Comparison of ENCODE assay signal across 9 mouse cellular contexts in the genomic region with DNA sequence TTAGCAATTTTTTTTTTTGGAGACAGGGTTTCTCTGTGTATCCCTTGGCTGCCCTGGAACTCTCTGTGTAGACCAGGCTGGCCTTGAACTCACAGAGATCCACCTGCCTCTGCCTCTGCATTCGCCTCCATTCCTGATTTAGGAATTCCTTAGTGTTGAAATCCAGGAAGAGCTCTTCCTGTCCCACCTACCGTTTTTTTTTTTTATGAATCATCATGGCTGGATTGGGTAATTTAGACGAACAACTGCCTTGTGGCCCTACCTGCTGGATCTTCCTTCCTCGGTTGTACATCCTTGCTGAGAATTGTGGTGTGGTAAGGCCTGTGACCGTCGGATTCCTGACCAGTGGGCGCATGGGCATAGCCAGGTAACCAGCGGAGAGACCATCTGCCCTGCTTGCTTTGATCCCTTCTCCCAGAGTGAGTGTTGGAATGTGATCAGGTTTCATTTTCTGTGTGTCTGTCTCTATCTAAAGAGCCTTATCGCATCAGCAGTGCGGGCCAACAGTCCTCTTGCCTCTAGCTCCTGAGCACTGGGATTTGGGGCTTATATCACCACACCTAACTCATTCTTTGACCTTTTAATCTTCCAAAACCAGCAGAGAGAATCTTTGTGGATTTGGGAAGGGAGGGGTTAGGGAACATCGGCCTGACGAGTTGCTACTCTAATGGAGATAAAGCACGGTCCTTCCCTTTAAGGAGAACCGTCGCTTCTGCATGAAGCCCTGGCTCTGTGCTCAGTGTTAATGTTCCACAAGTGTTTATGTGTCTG. TPM values are rescaled to one million over a fixed set of nuclear protein-coding genes. Genes with fewer than 3 reads are reported as not detected.
DNase-seq lines count a peak whose midpoint lies in the region; ATAC-seq and TF ChIP-seq lines count a peak whose summit lies in the region.
"Had no signal": no experiment of that assay in that cellular context is flagged by ENCODE, and none has a peak within 500 bp of the region (broad histone marks: within the 10 kb centered on the region; RNA-seq: fewer than 3 reads in every experiment).

No protein-coding gene starts in this region.

- DNase-seq in hindbrain, postnatal 0 days (ENCODE audit: low spot score), result no peak
- no peak for DNase-seq in hindbrain, embryonic 11.5 days (ENCODE audit: low spot score)
- DNase-seq in cerebellum, adult 11-12 months, result peak; percentile 91
- DNase-seq in right cerebral cortex, postnatal 36 days (ENCODE audit: low spot score in 2 of 2), result no peak
- no peak for DNase-seq in left cerebral cortex, postnatal 36 days (ENCODE audit: low spot score in 2 of 2)
- DNase-seq: thymus, adult 2 months had no signal

- TF ChIP-seq CTCF in hindbrain, postnatal 0 days (IDR thresholded peaks at IDR 0.05; ENCODE audit: low read depth), result no peak
- TF ChIP-seq CTCF in C2C12 (IDR thresholded peaks at IDR 0.05; ENCODE audit: control insufficient read depth, insufficient read depth, insufficient read length), result no peak
- no peak for TF ChIP-seq CTCF in intestine, postnatal 0 days (IDR thresholded peaks at IDR 0.05; ENCODE audit: low read depth)

- no peak overlapping the region for H3K4me2 ChIP-seq in hindbrain, postnatal 0 days (ENCODE audit: low read depth, low read length)
- no peak overlapping the region for H3K4me2 ChIP-seq in hindbrain, embryonic 11.5 days (replicated peaks; ENCODE audit: low read depth, low read length)
- H3K4me2 ChIP-seq in intestine, postnatal 0 days (replicated peaks; ENCODE audit: low read depth), result no peak overlapping the region
- H3K4me2 ChIP-seq in hindbrain, embryonic 12.5 days (replicated peaks), result no peak overlapping the region

- H3K79me2 ChIP-seq in C2C12 (ENCODE audit: control insufficient read depth, insufficient read depth), result peaks cover 72% of the 10 kb centered on the region

- whole genome bisulfite sequencing in hindbrain, postnatal 0 days, result 86% methylated on average over 15 of the region's 15 CpGs
- WGBS in hindbrain, embryonic 11.5 days, result 92% methylated on average over 15 of the region's 15 CpGs
- WGBS in intestine, postnatal 0 days, result 78% methylated on average over 15 of the region's 15 CpGs
- 93% methylated on average over 15 of the region's 15 CpGs for WGBS in hindbrain, embryonic 12.5 days

- peaks cover 11% of the 10 kb centered on the region for H3K79me3 ChIP-seq in C2C12 (ENCODE audit: low read depth)

- H3ac ChIP-seq in C2C12 (ENCODE audit: control insufficient read depth, insufficient read length, low read depth), result peak overlapping the region; percentile 25

- H3K36me3 ChIP-seq in hindbrain, postnatal 0 days (ENCODE audit: insufficient read depth, low read length), result no peaks in the 10 kb centered on the region
- no peaks in the 10 kb centered on the region for H3K36me3 ChIP-seq in hindbrain, embryonic 11.5 days (ENCODE audit: control insufficient read depth, insufficient read depth, low read length)
- peaks cover 3% of the 10 kb centered on the region for H3K36me3 ChIP-seq in C2C12 (ENCODE audit: control insufficient read depth, insufficient read depth)
- no peaks in the 10 kb centered on the region for H3K36me3 ChIP-seq in intestine, postnatal 0 days (ENCODE audit: control insufficient read depth, insufficient read depth)
- H3K36me3 ChIP-seq in hindbrain, embryonic 12.5 days, result no peaks in the 10 kb centered on the region

- H3K4me1 ChIP-seq in hindbrain, postnatal 0 days (ENCODE audit: insufficient read depth, low read length), result peaks cover 18% of the 10 kb centered on the region
- H3K4me1 ChIP-seq in hindbrain, embryonic 11.5 days (replicated peaks; ENCODE audit: control insufficient read depth, insufficient read depth, low read length), result 0 out of 2 replicates have a peak, but pooled peaks cover 2% of the 10 kb centered on the region
- H3K4me1 ChIP-seq in intestine, postnatal 0 days (replicated peaks; ENCODE audit: control insufficient read depth, insufficient read depth, low read length), result 0 out of 2 replicates have a peak, but pooled peaks cover 2% of the 10 kb centered on the region
- peaks cover 5% of the 10 kb centered on the region for H3K4me1 ChIP-seq in hindbrain, embryonic 12.5 days

- peak overlapping the region; percentile 34 for H3K27ac ChIP-seq in hindbrain, postnatal 0 days
- H3K27ac ChIP-seq in hindbrain, embryonic 11.5 days (ENCODE audit: low read depth, low read length), result no peak overlapping the region
- H3K27ac ChIP-seq in intestine, postnatal 0 days (ENCODE audit: low read depth, low read length), result 0 out of 2 replicates have a peak overlapping the region, but pooled peaks have one; percentile 3
- H3K27ac ChIP-seq in hindbrain, embryonic 12.5 days, result no peak overlapping the region

- ATAC-seq in hindbrain, postnatal 0 days, result no peak
- no peak for ATAC-seq in hindbrain, embryonic 11.5 days (ENCODE audit: low FRiP score)
- no peak for ATAC-seq in intestine, postnatal 0 days
- no peak for ATAC-seq in hindbrain, embryonic 12.5 days (ENCODE audit: low FRiP score)

- H3K9me3 ChIP-seq in hindbrain, postnatal 0 days (ENCODE audit: low read length), result no peaks in the 10 kb centered on the region
- H3K9me3 ChIP-seq in hindbrain, embryonic 11.5 days (ENCODE audit: control insufficient read depth, low read length), result no peaks in the 10 kb centered on the region
- H3K9me3 ChIP-seq in intestine, postnatal 0 days (ENCODE audit: control insufficient read depth), result no peaks in the 10 kb centered on the region
- H3K9me3 ChIP-seq in hindbrain, embryonic 12.5 days (replicated peaks), result no peaks in the 10 kb centered on the region

- H3K27me3 ChIP-seq in hindbrain, postnatal 0 days (ENCODE audit: insufficient read depth, low read length), result no peaks in the 10 kb centered on the region
- H3K27me3 ChIP-seq in hindbrain, embryonic 11.5 days (ENCODE audit: control insufficient read depth, insufficient read depth, low read length), result no peaks in the 10 kb centered on the region
- no peaks in the 10 kb centered on the region for H3K27me3 ChIP-seq in C2C12 (ENCODE audit: control insufficient read depth, insufficient read depth, insufficient read length)
- no peaks in the 10 kb centered on the region for H3K27me3 ChIP-seq in intestine, postnatal 0 days (replicated peaks; ENCODE audit: control insufficient read depth, insufficient read depth, low read length)
- H3K27me3 ChIP-seq in hindbrain, embryonic 12.5 days, result no peaks in the 10 kb centered on the region

- no peak overlapping the region for H3K4me3 ChIP-seq in hindbrain, postnatal 0 days (ENCODE audit: low read length)
- H3K4me3 ChIP-seq in hindbrain, embryonic 11.5 days (ENCODE audit: low read depth, low read length), result no peak overlapping the region
- H3K4me3 ChIP-seq in C2C12 (ENCODE audit: insufficient read depth, poor library complexity, severe bottlenecking), result no peak overlapping the region
- H3K4me3 ChIP-seq in intestine, postnatal 0 days (ENCODE audit: low read depth, low read length), result no peak overlapping the region
- H3K4me3 ChIP-seq in hindbrain, embryonic 12.5 days, result no peak overlapping the region

- intact Hi-C loops in left cerebral cortex, postnatal 36 days (cut with DNase I), result no loop called here

- H3K9ac ChIP-seq in hindbrain, postnatal 0 days (replicated peaks; ENCODE audit: low read length), result no peak overlapping the region
- H3K9ac ChIP-seq in hindbrain, embryonic 11.5 days (ENCODE audit: low read depth, low read length), result no peak overlapping the region
- H3K9ac ChIP-seq in intestine, postnatal 0 days (ENCODE audit: low read depth, low read length), result no peak overlapping the region
- H3K9ac ChIP-seq in hindbrain, embryonic 12.5 days, result no peak overlapping the region

TF ChIP-seq in C2C12, 6 proteins besides CTCF, POLR2A, EP300 and RAD21:
- TF ChIP-seq MYOD1 (IDR thresholded peaks at IDR 0.05; ENCODE audit: control insufficient read depth, insufficient read length, low read depth) (no peak), FOSL1 (IDR thresholded peaks at IDR 0.05; ENCODE audit: insufficient read depth, low read length, poor library complexity, severe bottlenecking) (no peak), MYOG (IDR thresholded peaks at IDR 0.05; ENCODE audit: control insufficient read depth, extremely low read depth, insufficient read length) (no peak), CEBPB (IDR thresholded peaks at IDR 0.05; ENCODE audit: low read depth) (peak; percentile 78)
TF ChIP-seq in C2C12: peak in this region for 1.

RNA-seq across cellular contexts. Expression of gene St3gal2, which starts 21.1 kb away (rescaled TPM):
- total RNA-seq in hindbrain, postnatal 0 days (2014; rRNA removed), result 32.2 and 39.6 TPM in 2 replicates
- polyA plus RNA-seq in hindbrain, postnatal 0 days (2015; fragmentation: Nextera tagmentation; extraction: Ambion mirVana), result 19.9 and 20.2 TPM in 2 replicates
- 10.6 and 11.8 TPM in 2 replicates for polyA plus RNA-seq in hindbrain, embryonic 11.5 days (2014; fragmentation: Nextera tagmentation; extraction: Ambion mirVana)
- 23.3 TPM for polyA plus RNA-seq in C2C12 (2012; fragmentation: generic; extraction: Trizol)
- 4.9 and 5.1 TPM in 2 replicates for polyA plus RNA-seq in intestine, postnatal 0 days (2015; fragmentation: Nextera tagmentation; extraction: Ambion mirVana)
- polyA plus RNA-seq in hindbrain, embryonic 12.5 days (2016; fragmentation: Nextera tagmentation; extraction: Ambion mirVana), result 30.4 and 31.2 TPM in 2 replicates
- total RNA-seq in left cerebral cortex, postnatal 36 days (2021), result 10 to 100 TPM; 93.3 to 94.1 TPM

RNA-seq across cellular contexts. Expression of gene Fuk, which starts 38.6 kb away (rescaled TPM):
- total RNA-seq in hindbrain, postnatal 0 days (2014; rRNA removed), result 11.0 and 17.9 TPM in 2 replicates
- 5.3 and 5.8 TPM in 2 replicates for polyA plus RNA-seq in hindbrain, postnatal 0 days (2015; fragmentation: Nextera tagmentation; extraction: Ambion mirVana)
- polyA plus RNA-seq in hindbrain, embryonic 11.5 days (2014; fragmentation: Nextera tagmentation; extraction: Ambion mirVana), result 4.5 and 5.0 TPM in 2 replicates
- polyA plus RNA-seq in C2C12 (2012; fragmentation: generic; extraction: Trizol), result 6.4 TPM
- polyA plus RNA-seq in intestine, postnatal 0 days (2015; fragmentation: Nextera tagmentation; extraction: Ambion mirVana), result 6.2 and 6.9 TPM in 2 replicates
- polyA plus RNA-seq in hindbrain, embryonic 12.5 days (2016; fragmentation: Nextera tagmentation; extraction: Ambion mirVana), result 11.4 and 11.9 TPM in 2 replicates
- 10 to 100 TPM; 17.2 to 21.7 TPM for total RNA-seq in left cerebral cortex, postnatal 36 days (2021)

RNA-seq across cellular contexts. Expression of gene Ddx19a, which starts 56.7 kb away (rescaled TPM):
- 30.9 and 35.1 TPM in 2 replicates for total RNA-seq in hindbrain, postnatal 0 days (2014; rRNA removed)
- 10.8 and 10.9 TPM in 2 replicates for polyA plus RNA-seq in hindbrain, postnatal 0 days (2015; fragmentation: Nextera tagmentation; extraction: Ambion mirVana)
- 29.8 and 32.8 TPM in 2 replicates for polyA plus RNA-seq in hindbrain, embryonic 11.5 days (2014; fragmentation: Nextera tagmentation; extraction: Ambion mirVana)
- polyA plus RNA-seq in C2C12 (2012; fragmentation: generic; extraction: Trizol), result 44.0 TPM
- 8.0 and 8.9 TPM in 2 replicates for polyA plus RNA-seq in intestine, postnatal 0 days (2015; fragmentation: Nextera tagmentation; extraction: Ambion mirVana)
- 13.9 and 16.9 TPM in 2 replicates for polyA plus RNA-seq in hindbrain, embryonic 12.5 days (2016; fragmentation: Nextera tagmentation; extraction: Ambion mirVana)
- 10 to 100 TPM; 26.6 to 30.7 TPM for total RNA-seq in left cerebral cortex, postnatal 36 days (2021)

Comparison
In these comparisons a context has a peak if more than half of its experiments do, and no peak if none do; other contexts are left out.
1. H3K27ac ChIP-seq: peak in hindbrain, postnatal 0 days (single experiment) and intestine, postnatal 0 days (single experiment); none in hindbrain, embryonic 11.5 days (single experiment) and hindbrain, embryonic 12.5 days (single experiment).